Mouse (Mus musculus) heart, postnatal 0 days (tissue): ENCODE measurements around the gene Tmem184a.

Experiments used
- CTCF ChIP-seq: IDR thresholded peaks from 2 replicates; pipeline ENCODE4 v1.5.1; 2016; ENCODE audit warnings: antibody characterized with exemption, control low read depth, low read depth
- EP300 ChIP-seq: IDR thresholded peaks from 2 replicates; pipeline ENCODE4 v1.6.1; 2016; ENCODE audit warnings: antibody characterized with exemption, low read depth

DNA sequence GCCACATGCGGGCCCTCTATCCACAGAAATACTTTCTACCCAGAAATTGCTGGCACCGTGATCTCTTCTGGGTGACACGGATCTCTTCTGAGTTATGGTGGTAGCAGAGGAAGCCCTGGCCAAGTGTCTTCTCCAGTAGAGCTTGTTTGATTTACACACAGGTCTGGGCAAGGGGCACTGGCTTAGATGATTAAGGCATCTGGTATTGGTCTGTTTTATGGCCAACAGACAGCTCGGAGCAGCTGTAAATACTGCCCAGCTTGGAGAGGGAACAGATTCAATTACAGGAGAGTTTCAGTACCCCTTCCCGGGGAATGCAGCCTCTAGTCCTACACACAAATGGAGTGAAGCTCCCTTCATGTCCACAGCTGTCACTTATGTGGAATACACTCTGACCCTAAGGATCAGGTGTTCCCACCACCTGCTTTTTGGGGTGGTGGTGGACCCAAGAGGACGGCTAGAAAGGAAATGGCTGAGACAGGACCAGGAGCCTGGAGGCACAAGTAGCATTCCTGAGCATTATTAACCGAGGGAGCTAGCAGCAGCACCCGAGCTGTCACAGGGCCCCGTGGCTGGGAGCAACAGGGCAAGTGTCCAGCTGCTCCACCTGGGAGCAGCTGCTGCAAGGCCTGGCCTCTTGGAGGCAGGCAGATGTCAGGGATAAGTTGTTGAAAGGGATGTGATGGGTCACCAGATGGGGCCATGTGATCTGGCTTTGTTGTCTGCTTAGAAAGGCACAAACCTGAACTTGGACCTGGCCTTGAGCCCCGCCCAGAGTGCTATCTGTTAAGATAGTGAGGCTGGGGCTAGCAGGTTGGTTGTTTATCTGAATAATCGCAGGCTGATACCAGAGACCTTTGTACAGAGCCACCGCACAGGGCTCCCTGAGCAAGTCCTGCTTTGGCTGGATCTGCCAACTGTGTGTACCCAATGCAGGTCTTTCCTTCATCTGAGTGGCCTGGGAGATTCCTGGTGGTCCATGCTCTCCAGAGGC lies 2.0 kb upstream of the Tmem184a start:
- TF ChIP-seq CTCF (no peak), EP300 (no peak)
